Mouse (Mus musculus) heart, postnatal 10 days (tissue): ENCODE data around the gene Lpp. TPM values are rescaled to one million over a fixed set of nuclear protein-coding genes. Genes with fewer than 3 reads are reported as not detected.

Experiments used
- DNase-seq, 2 experiments: peaks; one replicate each; pipeline ENCODE4 v3.0.0; 2021
- intact Hi-C: fragments of 180-260 bp; cut with DNase I; formaldehyde crosslinking; loops from one replicate; pipeline ENCODE4 v1.15.1; 2025
- total RNA-seq, 2 experiments: library from RNA; stranded (reverse); gene quantifications; 2 replicates each; pipeline ENCODE4 v1.2.3; 2021

The Lpp gene
- total RNA-seq, 2 experiments from 2014 or later = 58.8 TPM

GRCm38 (mm10) chr16:24433563-24433962, 40.3 kb downstream of the Lpp start:
- intact Hi-C loops = loop anchor here (5.0 kb wide), 1 partner anchor 441 kb away; no protein-coding TSS in a partner anchor
- DNase-seq = no peak

- intact Hi-C loops = loop anchor here (5.0 kb wide), 1 partner anchor 442 kb away; no protein-coding TSS in a partner anchor
- no peak for DNase-seq
These were observed 40.7 kb downstream of the Lpp start for GRCm38 (mm10) chr16:24434026-24434425.

GRCm38 (mm10) chr16:24434531-24435114, 41.3 kb downstream of the Lpp start:
- DNase-seq = peak; percentile 71 to 75

GRCm38 (mm10) chr16:24435115-24435553, 41.8 kb downstream of the Lpp start:
- peak; percentile 64 to 65 for DNase-seq
- intact Hi-C loops = loop anchor here (5.0 kb wide), 1 partner anchor 47 kb away; no protein-coding TSS in a partner anchor

More at GRCm38 (mm10) chr16:24434531-24435114, 41.3 kb downstream of the Lpp start:
- intact Hi-C loops = loop anchor here (5.0 kb wide), 2 partner anchors 48 to 442 kb away; no protein-coding TSS in a partner anchor

- intact Hi-C loops = loop anchor here (5.0 kb wide), 1 partner anchor 44 kb away; no protein-coding TSS in a partner anchor
- DNase-seq = no peak
These were observed 45.1 kb downstream of the Lpp start for GRCm38 (mm10) chr16:24438438-24438837.

- intact Hi-C loops = no loop called here
- no peak for DNase-seq
These were observed 48.0 kb downstream of the Lpp start for GRCm38 (mm10) chr16:24441338-24441737.

- intact Hi-C loops = no loop called here
- no peak for DNase-seq
These were observed 49.3 kb downstream of the Lpp start for GRCm38 (mm10) chr16:24442500-24443122.

GRCm38 (mm10) chr16:24443123-24443515, 49.8 kb downstream of the Lpp start:
- DNase-seq = no peak
- intact Hi-C loops = no loop called here

GRCm38 (mm10) chr16:24443555-24443954, 50.2 kb downstream of the Lpp start:
- intact Hi-C loops = no loop called here
- no peak for DNase-seq

- no peak for DNase-seq
- intact Hi-C loops = no loop called here
These were observed 51.5 kb downstream of the Lpp start for GRCm38 (mm10) chr16:24444818-24445217.

- intact Hi-C loops = no loop called here
- DNase-seq = no peak
These were observed 52.2 kb downstream of the Lpp start for GRCm38 (mm10) chr16:24445473-24445872.

GRCm38 (mm10) chr16:24446449-24446848, 53.1 kb downstream of the Lpp start:
- no peak for DNase-seq
- intact Hi-C loops = no loop called here

GRCm38 (mm10) chr16:24447666-24448492, 54.6 kb downstream of the Lpp start:
- DNase-seq = no peak
- intact Hi-C loops = no loop called here

- intact Hi-C loops = no loop called here
These were observed 55.2 kb downstream of the Lpp start for GRCm38 (mm10) chr16:24448493-24448845.

GRCm38 (mm10) chr16:24449806-24450205, 56.5 kb downstream of the Lpp start:
- intact Hi-C loops = no loop called here
- DNase-seq = peak; percentile 46 to 62

More at GRCm38 (mm10) chr16:24448493-24448845, 55.2 kb downstream of the Lpp start:
- no peak for DNase-seq

GRCm38 (mm10) chr16:24450256-24450655, 56.9 kb downstream of the Lpp start:
- intact Hi-C loops = no loop called here
- DNase-seq = no peak

GRCm38 (mm10) chr16:24451123-24451522, 57.8 kb downstream of the Lpp start:
- intact Hi-C loops = no loop called here
- DNase-seq = no peak

- DNase-seq = no peak
- intact Hi-C loops = no loop called here
These were observed 60.2 kb downstream of the Lpp start for GRCm38 (mm10) chr16:24453536-24453935.

GRCm38 (mm10) chr16:24454493-24454892, 61.2 kb downstream of the Lpp start:
- intact Hi-C loops = no loop called here
- no peak for DNase-seq

GRCm38 (mm10) chr16:24455361-24455855, 62.1 kb downstream of the Lpp start:
- DNase-seq = no peak
- intact Hi-C loops = no loop called here

GRCm38 (mm10) chr16:24463842-24464241, 70.5 kb downstream of the Lpp start:
- DNase-seq = no peak
- intact Hi-C loops = no loop called here
